Mouse (Mus musculus) kidney, embryonic 14.5 days (tissue): ENCODE data around the gene Mpdz. TPM values are rescaled to one million over a fixed set of nuclear protein-coding genes. Genes with fewer than 3 reads are reported as not detected.

Experiments
- ATAC-seq: fragments of 200-750 bp; cut with Nextera tagmentation; 2 replicates; pipeline ENCODE4 v1.8.0; 2017; ENCODE audit warnings: moderate number of reproducible peaks, mild to moderate bottlenecking, moderate TSS enrichment, moderate library complexity; ENCODE audit not compliant: low FRiP score, low TSS enrichment
- H3K27ac ChIP-seq: fragments of 300-500 bp; sonication (generic); 2 replicates; pipeline ENCODE4 v1.5.1; 2014; ENCODE audit warnings: low read depth, mild to moderate bottlenecking, low read length, moderate library complexity, mixed read lengths
- H3K27me3 ChIP-seq: fragments of 300-500 bp; sonication (generic); 2 replicates; pipeline ENCODE4 v1.6.1; 2014; ENCODE audit warnings: mild to moderate bottlenecking, low read length; ENCODE audit not compliant: control insufficient read depth, insufficient read depth
- H3K36me3 ChIP-seq: fragments of 300-500 bp; sonication (generic); 2 replicates; pipeline ENCODE4 v1.6.1; 2014; ENCODE audit warnings: low read length, mixed read lengths; ENCODE audit not compliant: control insufficient read depth, insufficient read depth
- H3K4me1 ChIP-seq: fragments of 300-500 bp; sonication (generic); 2 replicates; pipeline ENCODE4 v1.6.1; 2014; ENCODE audit warnings: low read length, mixed read lengths; ENCODE audit not compliant: control insufficient read depth, insufficient read depth
- H3K4me2 ChIP-seq: fragments of 300-500 bp; sonication (generic); replicated peaks from 2 replicates; pipeline ENCODE4 v1.6.1; 2014; ENCODE audit warnings: low read depth, mild to moderate bottlenecking, low read length
- H3K4me3 ChIP-seq: fragments of 300-500 bp; sonication (generic); 2 replicates; pipeline ENCODE4 v1.5.1; 2014; ENCODE audit warnings: mild to moderate bottlenecking, low read length
- H3K9ac ChIP-seq: fragments of 300-500 bp; sonication (generic); 2 replicates; pipeline ENCODE4 v1.6.1; 2014; ENCODE audit warnings: low read depth, mild to moderate bottlenecking, low read length, moderate library complexity
- H3K9me3 ChIP-seq: fragments of 300-500 bp; sonication (generic); 2 replicates; pipeline ENCODE4 v1.6.1; 2016; ENCODE audit warnings: low read length; ENCODE audit not compliant: control insufficient read depth
- WGBS: fragments of 180-500 bp; shearing (Covaris S2); extraction: QIAGEN DNeasy Blood & Tissue Kit; methylation state at CpG from one replicate; pipeline ENCODE4 v1.1.7; 2014; 5-methylcytosine and 5-hydroxymethylcytosine counted together
- polyA plus RNA-seq: library from polyadenylated mRNA; unstranded; fragments of >200 nt; fragmentation: Nextera tagmentation; extraction: Ambion mirVana; gene quantifications from 2 replicates; pipeline ENCODE4 v1.2.1, GENCODE M21; 2014

The Mpdz gene
- polyA plus RNA-seq, 1 experiment from 2014 or later = 39.0 TPM

DNA sequence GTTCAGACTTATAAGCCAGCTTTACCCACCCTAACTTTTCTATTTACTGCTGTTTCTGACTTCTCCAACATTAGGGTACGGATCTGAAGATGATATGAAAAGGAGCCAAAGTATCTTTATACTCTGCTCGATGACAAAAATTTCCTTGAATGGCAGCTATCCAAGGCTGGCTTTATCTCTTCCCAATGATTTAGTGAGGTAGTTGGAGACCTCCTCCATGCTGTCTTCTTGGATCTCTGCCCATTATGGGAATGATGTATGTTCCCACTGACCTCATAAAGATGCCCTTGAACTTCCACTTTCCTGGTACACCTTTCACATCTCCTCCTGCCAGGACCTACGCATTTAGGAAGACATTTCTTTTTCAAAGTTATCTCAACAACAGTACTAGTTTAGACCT is 11.2 kb upstream of the Mpdz start:
- no peak overlapping the region for H3K4me3 ChIP-seq
- no peaks in the 10 kb centered on the region; the same call in 1 of the 2 replicates for H3K9me3 ChIP-seq
- WGBS = 72% methylated on average over 3 of the region's 3 CpGs
- no peaks in the 10 kb centered on the region; the same call in 1 of the 2 replicates for H3K4me1 ChIP-seq
- no peak for ATAC-seq
- H3K36me3 ChIP-seq = no peaks in the 10 kb centered on the region
- H3K4me2 ChIP-seq = no peak overlapping the region
- no peak overlapping the region for H3K27ac ChIP-seq
- no peak overlapping the region for H3K9ac ChIP-seq
- no peaks in the 10 kb centered on the region for H3K27me3 ChIP-seq

DNA sequence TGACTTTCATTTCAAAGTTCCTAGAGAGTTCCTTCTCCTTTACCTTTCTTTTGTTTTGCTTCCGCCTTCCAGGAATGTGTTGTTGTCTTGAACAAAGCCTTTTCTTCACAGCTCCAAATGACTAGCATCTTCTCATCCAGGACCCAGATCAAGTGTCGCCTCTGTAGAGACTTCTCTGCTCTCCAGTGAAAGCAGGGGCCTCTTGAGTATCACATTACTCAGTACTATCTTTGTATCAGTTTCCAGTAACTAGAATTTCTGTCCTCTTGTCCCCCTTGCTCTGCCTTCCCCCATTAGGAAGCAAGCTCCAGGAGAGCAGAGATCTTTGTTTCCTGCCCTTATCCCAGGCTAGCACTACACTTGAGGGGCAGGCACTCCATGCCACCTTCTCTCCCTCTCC is 9.6 kb upstream of the Mpdz start:
- no peaks in the 10 kb centered on the region for H3K27me3 ChIP-seq
- H3K9me3 ChIP-seq = no peaks in the 10 kb centered on the region; the same call in 1 of the 2 replicates
- no peaks in the 10 kb centered on the region for H3K36me3 ChIP-seq
- peak; percentile 71; the same call in 1 of the 2 replicates for ATAC-seq
- no peak overlapping the region for H3K4me3 ChIP-seq
- H3K27ac ChIP-seq = no peak overlapping the region
- H3K4me1 ChIP-seq = no peaks in the 10 kb centered on the region; the same call in 1 of the 2 replicates
- WGBS = 24% methylated on average over 2 of the region's 2 CpGs
- H3K4me2 ChIP-seq = no peak overlapping the region
- no peak overlapping the region for H3K9ac ChIP-seq

DNA sequence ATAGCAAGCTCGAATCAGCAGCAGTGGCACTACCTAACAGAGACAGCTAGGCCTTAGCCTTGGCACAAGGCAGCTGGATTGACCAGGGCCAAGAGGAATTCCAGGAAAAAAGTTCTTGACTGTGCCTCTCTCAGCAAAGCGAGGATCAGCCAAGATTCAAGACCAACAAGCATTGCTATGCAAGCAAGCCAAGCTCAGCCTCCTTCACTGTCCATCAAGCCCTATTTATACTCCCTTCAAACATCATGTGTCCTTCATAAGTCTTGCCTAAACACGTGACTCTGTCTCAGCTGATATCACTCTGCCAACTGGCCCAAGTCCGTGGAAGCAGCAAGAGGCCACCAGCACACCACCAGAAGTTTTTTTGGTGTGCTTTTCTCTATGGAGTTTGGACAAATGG is 6.8 kb upstream of the Mpdz start:
- H3K4me1 ChIP-seq = no peaks in the 10 kb centered on the region; the same call in 1 of the 2 replicates
- 91% methylated on average over 4 of the region's 4 CpGs for WGBS

DNA sequence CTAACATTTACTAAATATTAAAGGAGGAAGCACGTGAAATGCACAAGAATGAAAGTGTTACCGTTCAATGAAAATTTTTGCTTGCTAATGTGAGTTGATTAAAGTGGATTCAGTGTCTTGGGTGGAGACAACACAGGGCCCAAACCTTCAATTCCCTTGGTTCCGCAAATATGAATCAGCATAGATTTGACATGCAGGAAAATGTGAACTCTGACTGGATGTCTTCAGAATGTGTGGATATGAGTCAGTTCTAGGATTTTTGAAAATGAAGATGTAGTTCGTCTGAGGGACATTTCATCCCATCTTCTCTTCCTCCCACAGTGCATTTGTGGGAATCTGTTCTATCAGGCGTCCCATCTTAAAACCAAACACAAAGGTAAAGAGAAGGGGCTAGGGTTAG is 951 bp upstream of the Mpdz start:
- WGBS = 87% methylated on average over 5 of the region's 5 CpGs
- no peak overlapping the region for H3K27ac ChIP-seq
- H3K4me3 ChIP-seq = no peak overlapping the region
- no peaks in the 10 kb centered on the region for H3K4me1 ChIP-seq
- H3K9ac ChIP-seq = no peak overlapping the region
- no peaks in the 10 kb centered on the region for H3K9me3 ChIP-seq
- no peak overlapping the region for H3K4me2 ChIP-seq
- H3K27me3 ChIP-seq = no peaks in the 10 kb centered on the region
- H3K36me3 ChIP-seq = no peaks in the 10 kb centered on the region
- no peak for ATAC-seq

More for the DNA sequence above, 6.8 kb upstream of the Mpdz start:
- Histone ChIP-seq H3K9ac (no peak overlapping the region; the same call in 1 of the 2 replicates), H3K4me3 (no peak overlapping the region), H3K27ac (no peak overlapping the region), H3K27me3 (no peaks in the 10 kb centered on the region), H3K36me3 (no peaks in the 10 kb centered on the region), H3K4me2 (no peak overlapping the region), H3K9me3 (no peaks in the 10 kb centered on the region)
- ATAC-seq = no peak

DNA sequence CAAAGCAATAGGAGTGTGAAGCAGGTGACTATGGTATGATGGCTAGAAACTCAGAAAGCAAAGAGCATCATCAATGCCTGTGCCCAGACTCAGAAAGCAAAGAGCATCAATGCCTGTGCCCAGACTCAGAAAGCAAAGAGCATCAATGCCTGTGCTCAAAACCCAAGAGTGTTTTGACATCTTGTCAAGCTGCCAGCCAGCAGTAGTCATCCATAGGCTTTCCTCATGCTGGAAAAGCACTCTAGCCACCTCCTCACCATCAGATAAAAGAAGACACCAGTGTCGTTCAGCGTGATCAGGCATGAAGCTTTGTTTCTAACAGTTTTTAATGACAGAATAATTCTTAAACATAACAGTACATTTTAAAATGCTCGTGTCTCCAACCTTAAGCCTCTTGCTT is 8.7 kb downstream of the Mpdz start:
- no peak for ATAC-seq
- no peak overlapping the region for H3K4me2 ChIP-seq
- no peak overlapping the region for H3K27ac ChIP-seq
- peaks cover 4% of the 10 kb centered on the region; the same call in 1 of the 2 replicates for H3K4me1 ChIP-seq
- H3K9me3 ChIP-seq = no peaks in the 10 kb centered on the region
- no peak overlapping the region for H3K9ac ChIP-seq
- H3K4me3 ChIP-seq = no peak overlapping the region
- no peaks in the 10 kb centered on the region for H3K27me3 ChIP-seq
- no peaks in the 10 kb centered on the region for H3K36me3 ChIP-seq
- 93% methylated on average over 3 of the region's 3 CpGs for WGBS

DNA sequence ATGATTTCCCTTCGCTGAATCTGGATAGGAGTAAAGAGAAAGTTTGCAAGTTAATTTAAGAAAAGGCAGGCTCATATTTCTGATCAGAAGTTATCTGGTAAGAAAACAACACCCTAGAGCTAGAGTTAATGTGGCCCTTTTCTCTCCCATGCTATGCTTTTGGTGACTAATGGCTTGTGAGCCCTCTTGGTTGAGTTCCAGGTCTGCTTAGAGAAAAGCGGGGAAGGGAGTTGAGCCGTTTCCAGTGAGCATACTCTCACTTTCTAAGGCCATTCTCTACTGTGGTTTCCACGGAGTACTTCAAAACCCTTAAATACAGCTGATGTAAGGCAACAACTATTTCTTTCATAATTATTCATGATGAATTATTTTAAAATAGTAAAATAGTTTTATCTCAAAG is 11.8 kb downstream of the Mpdz start:
- ATAC-seq = no peak

DNA sequence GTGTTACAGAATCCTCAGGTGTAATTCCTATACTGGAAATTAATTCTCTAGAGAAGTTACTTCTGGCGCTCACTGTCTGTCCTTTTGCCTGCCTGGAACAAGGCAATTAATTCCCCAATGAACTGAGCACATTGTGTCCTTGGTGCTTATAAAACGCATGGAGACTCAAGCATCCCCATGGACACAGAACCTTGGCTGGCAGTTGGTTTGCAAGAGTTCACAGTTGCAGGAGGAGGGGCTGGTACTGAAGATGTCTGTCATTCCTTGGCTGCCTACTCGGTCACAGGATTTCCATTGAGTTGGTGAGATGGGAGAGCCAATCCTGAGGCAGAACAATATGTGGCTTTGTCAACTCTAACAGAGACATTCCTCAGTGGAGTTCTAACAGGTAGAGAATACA is 12.5 kb downstream of the Mpdz start:
- Histone ChIP-seq H3K4me3 (no peak overlapping the region), H3K27me3 (no peaks in the 10 kb centered on the region), H3K4me1 (no peaks in the 10 kb centered on the region), H3K9me3 (no peaks in the 10 kb centered on the region), H3K27ac (no peak overlapping the region), H3K4me2 (no peak overlapping the region), H3K36me3 (no peaks in the 10 kb centered on the region), H3K9ac (no peak overlapping the region)
- 84% methylated on average over 3 of the region's 3 CpGs for WGBS
- no peak for ATAC-seq

More for the DNA sequence above, 11.8 kb downstream of the Mpdz start:
- Histone ChIP-seq H3K36me3 (no peaks in the 10 kb centered on the region), H3K9ac (no peak overlapping the region), H3K27ac (no peak overlapping the region), H3K4me3 (no peak overlapping the region), H3K4me2 (no peak overlapping the region), H3K9me3 (no peaks in the 10 kb centered on the region), H3K4me1 (no peaks in the 10 kb centered on the region), H3K27me3 (no peaks in the 10 kb centered on the region)
- WGBS = 80% methylated on average over 4 of the region's 4 CpGs

DNA sequence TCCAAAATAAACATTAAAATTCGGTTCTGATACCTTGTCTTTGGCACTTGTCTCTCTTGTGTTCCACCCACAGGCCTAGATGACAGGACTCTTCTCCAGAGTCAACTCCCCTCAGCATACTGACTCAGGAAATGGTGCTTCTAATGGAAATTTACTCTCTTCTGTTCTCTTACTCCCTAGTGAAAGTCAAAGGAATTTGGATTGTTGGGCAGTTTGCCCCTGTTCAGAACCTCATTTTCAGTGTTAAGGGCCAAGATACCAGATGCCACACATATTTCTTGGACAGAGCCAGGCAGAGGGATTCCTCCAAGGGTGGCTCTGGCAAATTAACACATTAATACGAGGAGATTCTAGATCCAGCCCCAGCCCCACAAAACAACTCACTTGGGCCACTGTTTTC is 12.9 kb downstream of the Mpdz start:
- H3K9ac ChIP-seq = no peak overlapping the region
- no peaks in the 10 kb centered on the region for H3K36me3 ChIP-seq
- 63% methylated on average over 2 of the region's 2 CpGs for WGBS
- no peaks in the 10 kb centered on the region for H3K9me3 ChIP-seq
- H3K4me2 ChIP-seq = no peak overlapping the region
- ATAC-seq = no peak
- no peaks in the 10 kb centered on the region for H3K27me3 ChIP-seq
- H3K4me3 ChIP-seq = no peak overlapping the region
- no peaks in the 10 kb centered on the region for H3K4me1 ChIP-seq
- H3K27ac ChIP-seq = no peak overlapping the region

DNA sequence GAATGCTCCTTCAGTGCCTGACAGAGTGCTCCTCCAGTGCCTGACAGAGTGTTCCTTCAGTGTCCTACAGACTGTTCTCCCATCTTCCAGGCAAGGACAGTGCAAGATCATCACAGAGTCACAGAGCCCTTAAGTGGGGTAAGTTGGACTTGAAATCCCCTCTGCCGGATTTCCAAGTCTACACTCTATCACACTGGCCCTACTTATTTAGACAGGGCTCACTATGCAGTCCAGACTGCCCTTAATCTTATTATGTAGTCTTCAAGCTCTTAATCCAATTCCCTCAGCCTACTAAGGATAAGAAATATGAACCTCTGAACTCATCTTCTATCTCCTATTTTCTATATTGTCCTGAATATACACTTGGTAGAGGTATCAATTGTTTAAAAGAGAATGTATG is 19.1 kb downstream of the Mpdz start:
- no peak overlapping the region for H3K9ac ChIP-seq
- H3K4me2 ChIP-seq = no peak overlapping the region
- no peaks in the 10 kb centered on the region for H3K27me3 ChIP-seq
- peaks cover 3% of the 10 kb centered on the region for H3K36me3 ChIP-seq
- no peak overlapping the region for H3K27ac ChIP-seq
- 81% methylated on average over 1 of the region's 1 CpGs for WGBS
- H3K4me1 ChIP-seq = no peaks in the 10 kb centered on the region
- no peak overlapping the region for H3K4me3 ChIP-seq
- ATAC-seq = no peak
- no peaks in the 10 kb centered on the region for H3K9me3 ChIP-seq
